Mouse (Mus musculus): ENCODE data around the gene Cacna2d4.
A peak's percentile ranks its signal among the peaks of the same experiment; 100 is the strongest.

Cacna2d4 gene

GRCm38 (mm10) chr6:119224451-119225195, 11.7 kb upstream of the Cacna2d4 start:
- DNase-seq, result no peak

- no peak for DNase-seq
Observed at GRCm38 (mm10) chr6:119225226-119225625, 11.1 kb upstream of the Cacna2d4 start.

GRCm38 (mm10) chr6:119225731-119226130, 10.6 kb upstream of the Cacna2d4 start:
- no peak for DNase-seq

- DNase-seq, result no peak
Observed at GRCm38 (mm10) chr6:119227001-119227400, 9.3 kb upstream of the Cacna2d4 start.

GRCm38 (mm10) chr6:119228861-119229603, 7.3 kb upstream of the Cacna2d4 start:
- DNase-seq, result no peak

GRCm38 (mm10) chr6:119233066-119233465, 3.3 kb upstream of the Cacna2d4 start:
- DNase-seq, result no peak

GRCm38 (mm10) chr6:119235441-119235840, 885 bp upstream of the Cacna2d4 start:
- no peak for DNase-seq

GRCm38 (mm10) chr6:119237427-119237989, 1.2 kb downstream of the Cacna2d4 start:
- DNase-seq, result peak; percentile 49

- no peak for DNase-seq
Observed at GRCm38 (mm10) chr6:119239341-119240005, 3.1 kb downstream of the Cacna2d4 start.

- DNase-seq, result no peak
Observed at GRCm38 (mm10) chr6:119240256-119240655, 3.9 kb downstream of the Cacna2d4 start.

- DNase-seq, result peak; percentile 70
Observed at GRCm38 (mm10) chr6:119240871-119241705, 4.8 kb downstream of the Cacna2d4 start.

GRCm38 (mm10) chr6:119246082-119246481, 9.8 kb downstream of the Cacna2d4 start:
- no peak for DNase-seq

- DNase-seq, result no peak
Observed at GRCm38 (mm10) chr6:119248578-119248977, 12.3 kb downstream of the Cacna2d4 start.

GRCm38 (mm10) chr6:119249726-119250125, 13.4 kb downstream of the Cacna2d4 start:
- no peak for DNase-seq

- no peak for DNase-seq
Observed at GRCm38 (mm10) chr6:119251704-119252103, 15.4 kb downstream of the Cacna2d4 start.

GRCm38 (mm10) chr6:119276713-119277112, 40.4 kb downstream of the Cacna2d4 start:
- DNase-seq, result no peak

- DNase-seq, result peak; percentile 55
Observed at GRCm38 (mm10) chr6:119280761-119281160, 44.4 kb downstream of the Cacna2d4 start.

GRCm38 (mm10) chr6:119301310-119301709, 65.0 kb downstream of the Cacna2d4 start:
- DNase-seq, result no peak

GRCm38 (mm10) chr6:119303331-119303730, 67.0 kb downstream of the Cacna2d4 start:
- DNase-seq, result no peak

- no peak for DNase-seq
Observed at GRCm38 (mm10) chr6:119307867-119308413, 71.6 kb downstream of the Cacna2d4 start.

GRCm38 (mm10) chr6:119310176-119310575, 73.8 kb downstream of the Cacna2d4 start:
- no peak for DNase-seq

GRCm38 (mm10) chr6:119312381-119312780, 76.1 kb downstream of the Cacna2d4 start:
- no peak for DNase-seq
